Mouse (Mus musculus) retina, postnatal 7 days (tissue): ENCODE measurements around the gene Fthl17b.
"Not testable (repeated sequence)": the region's sequence is repeated elsewhere in the genome, so short reads cannot be mapped to it uniquely, and the experiment has no call there.

Experiments
- DNase-seq: peaks from one replicate; pipeline ENCODE4 v3.0.0-alpha.2; 2012; ENCODE audit warnings: low read depth, low spot score

Fthl17b gene

DNA sequence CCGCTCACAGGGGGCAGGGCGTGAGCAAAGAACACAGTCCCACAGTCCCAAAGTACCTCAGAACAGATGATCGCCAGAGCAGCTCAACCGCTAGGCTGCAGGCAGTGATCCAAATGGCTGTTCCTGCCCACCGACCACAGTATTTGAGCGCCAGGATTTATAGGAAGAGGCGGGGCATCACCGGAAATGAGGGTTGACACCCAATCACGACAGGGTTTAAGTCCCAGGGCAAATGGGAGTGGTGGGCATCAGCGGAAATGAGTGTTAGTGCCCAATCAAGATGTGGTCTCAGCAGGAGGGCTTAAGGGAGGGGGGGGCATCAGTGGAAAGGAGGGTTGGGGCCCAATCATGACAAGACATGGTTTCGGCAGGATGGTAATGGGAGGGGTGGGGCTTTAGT, at the start of gene Fthl17b:
TSS of gene Fthl17b (minus strand) at position 101 of the 400 bp plus-strand sequence.
- not testable (repeated sequence) for DNase-seq

GRCm38 (mm10) chrX:8986655-8987054, 23.9 kb upstream of the Fthl17b start, which contains the start of gene Fthl17d:
TSS of gene Fthl17d (minus strand) at chrX:8986755.
- DNase-seq: not testable (repeated sequence)

DNA sequence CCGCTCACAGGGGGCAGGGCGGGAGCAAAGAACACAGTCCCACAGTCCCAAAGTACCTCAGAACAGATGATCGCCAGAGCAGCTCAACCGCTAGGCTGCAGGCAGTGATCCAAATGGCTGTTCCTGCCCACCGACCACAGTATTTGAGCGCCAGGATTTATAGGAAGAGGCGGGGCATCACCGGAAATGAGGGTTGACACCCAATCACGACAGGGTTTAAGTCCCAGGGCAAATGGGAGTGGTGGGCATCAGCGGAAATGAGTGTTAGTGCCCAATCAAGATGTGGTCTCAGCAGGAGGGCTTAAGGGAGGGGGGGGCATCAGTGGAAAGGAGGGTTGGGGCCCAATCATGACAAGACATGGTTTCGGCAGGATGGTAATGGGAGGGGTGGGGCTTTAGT, 13.7 kb upstream of the Fthl17b start, which contains the start of gene Fthl17c:
TSS of gene Fthl17c (minus strand) at position 101 of the 400 bp plus-strand sequence.
- not testable (repeated sequence) for DNase-seq

- not testable (repeated sequence) for DNase-seq
Measured at GRCm38 (mm10) chrX:8964618-8965017, 1.8 kb upstream of the Fthl17b start.

DNA sequence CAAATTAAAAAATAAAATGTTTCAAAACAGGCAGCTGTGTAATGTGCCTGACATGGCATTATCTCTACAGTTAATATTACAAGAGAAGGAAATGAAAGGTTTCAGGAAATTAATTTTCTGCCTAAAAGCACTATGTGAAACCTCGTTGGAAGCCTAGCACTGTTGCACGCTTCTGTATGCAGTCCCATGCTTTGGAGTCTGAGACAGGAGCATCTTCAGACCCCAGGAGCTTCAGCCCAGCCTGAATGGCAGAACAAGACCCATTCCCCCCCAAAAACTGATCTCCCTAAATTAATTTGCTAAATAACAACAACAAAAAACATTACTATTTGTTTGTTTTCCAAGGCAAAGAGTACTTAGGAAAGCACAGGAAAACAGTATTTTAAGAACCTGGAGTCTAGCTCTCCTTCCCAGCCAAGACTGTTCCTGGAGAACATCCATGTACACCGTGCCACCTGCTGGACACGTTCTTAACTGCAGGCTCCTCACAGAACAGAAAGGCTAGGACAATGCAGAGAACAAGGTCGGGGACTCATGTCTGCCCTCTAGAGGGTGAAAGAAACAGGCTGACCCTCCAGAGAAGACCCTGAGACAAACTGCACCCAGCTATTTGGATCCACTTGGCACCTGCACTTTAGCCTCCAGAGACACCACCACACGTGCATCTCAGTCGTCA, 14.5 kb downstream of the Fthl17b start:
- peak; percentile 54 for DNase-seq

DNA sequence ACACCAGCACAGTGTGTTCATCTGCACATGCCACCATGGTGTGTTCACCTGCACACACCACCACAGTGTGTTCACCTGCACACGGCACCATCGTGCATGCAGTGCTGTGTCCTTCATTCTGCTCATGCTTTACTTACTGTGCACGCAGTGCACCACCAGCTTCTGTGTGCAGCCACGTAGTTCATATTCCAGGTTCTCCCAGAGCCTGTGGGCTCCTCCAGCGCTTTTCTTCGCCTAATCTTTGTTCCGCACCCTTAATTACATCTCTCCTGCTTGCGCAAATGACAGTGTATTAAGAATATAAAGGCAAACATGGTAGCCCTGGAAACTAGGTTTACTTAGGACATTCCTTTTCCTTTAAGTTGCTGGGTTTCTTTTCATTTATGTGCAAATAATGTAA, 18.7 kb downstream of the Fthl17b start:
- DNase-seq: no peak

GRCm38 (mm10) chrX:8927308-8927707, 35.5 kb downstream of the Fthl17b start:
- no peak for DNase-seq

DNA sequence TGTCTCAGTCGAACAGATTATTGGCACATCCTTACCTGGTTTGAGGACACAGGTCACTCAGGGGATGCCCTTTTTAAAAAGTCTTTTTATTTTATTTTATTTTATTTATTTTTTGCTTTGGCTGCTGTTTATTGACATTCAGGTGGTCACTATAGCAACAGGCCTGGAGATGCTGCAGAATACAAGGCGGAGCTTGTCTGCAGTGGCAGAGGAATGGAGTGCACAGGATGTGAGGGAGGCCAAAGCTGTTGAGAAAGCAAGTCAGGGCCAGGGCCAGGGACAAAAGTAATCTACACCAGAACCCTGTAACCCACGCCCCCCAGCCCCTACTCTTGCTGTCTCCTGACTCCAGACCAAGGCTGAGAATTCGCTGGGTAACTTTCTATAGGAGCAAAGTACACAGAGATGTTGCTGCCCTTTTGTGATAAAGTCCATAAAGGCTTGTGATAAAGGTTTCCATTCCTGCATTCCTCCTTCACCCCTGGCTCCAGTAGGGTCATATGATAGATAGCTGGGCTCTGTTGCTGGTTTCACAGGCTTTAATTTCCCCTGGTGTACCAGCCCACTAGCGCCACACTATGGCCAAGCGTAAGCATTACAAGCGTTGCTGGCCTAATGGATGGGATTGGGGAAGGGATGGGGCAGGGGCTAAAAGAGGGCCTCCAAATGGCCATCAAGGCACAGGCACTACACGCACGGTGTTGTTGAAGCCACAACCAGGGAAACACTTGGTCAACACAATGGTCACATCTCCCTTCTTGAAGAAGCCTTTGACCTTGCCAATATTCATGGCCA, 40.8 kb downstream of the Fthl17b start:
- no peak for DNase-seq

DNA sequence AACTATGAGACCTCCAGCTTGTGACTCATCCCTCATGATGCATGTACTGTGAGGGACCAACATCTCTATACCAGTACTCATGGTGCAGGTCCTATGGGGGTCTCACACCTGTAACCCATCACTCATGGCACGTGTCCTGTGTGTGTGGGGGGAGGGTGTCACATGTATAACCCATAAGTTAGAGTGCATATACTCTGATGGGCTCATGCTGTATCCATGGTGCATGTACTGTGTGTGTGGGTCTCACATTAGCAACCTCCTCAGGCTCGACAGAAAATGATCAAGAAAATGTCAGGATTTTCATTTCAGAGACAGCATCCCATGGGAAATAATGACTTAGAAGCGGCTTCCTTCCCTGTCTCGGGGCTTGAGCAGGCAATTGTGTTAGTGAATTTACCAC, 41.7 kb downstream of the Fthl17b start:
- DNase-seq: no peak
